Mouse (Mus musculus): ENCODE data around the gene Zbtb17. TPM values are rescaled to one million over a fixed set of nuclear protein-coding genes. Genes with fewer than 3 reads are reported as not detected.

The Zbtb17 gene
- polyA plus RNA-seq, 1 experiment, result 45.1 TPM

GRCm38 (mm10) chr4:141465512-141466288, 21.2 kb downstream of the Zbtb17 start:
- Histone ChIP-seq H3K4me3 (ENCODE audit: insufficient read depth, low read length) (no peak overlapping the region), H3K27ac (ENCODE audit: insufficient read depth, low read length) (no peak overlapping the region), H3K4me1 (ENCODE audit: control insufficient read depth, insufficient read depth, low read length) (peaks cover 5% of the 10 kb centered on the region)
- TF ChIP-seq POLR2A (IDR thresholded peaks at IDR 0.05; ENCODE audit: extremely low read depth, insufficient read depth, low read length) (no peak), CTCF (IDR thresholded peaks at IDR 0.05; ENCODE audit: extremely low read depth, insufficient read depth, low read length) (no peak)

GRCm38 (mm10) chr4:141466289-141466795, 21.9 kb downstream of the Zbtb17 start:
- H3K4me3 ChIP-seq (ENCODE audit: insufficient read depth, low read length), result no peak overlapping the region
- no peak overlapping the region for H3K27ac ChIP-seq (ENCODE audit: insufficient read depth, low read length)
- H3K4me1 ChIP-seq (ENCODE audit: control insufficient read depth, insufficient read depth, low read length), result peaks cover 4% of the 10 kb centered on the region
- TF ChIP-seq POLR2A (IDR thresholded peaks at IDR 0.05; ENCODE audit: extremely low read depth, insufficient read depth, low read length) (no peak), CTCF (IDR thresholded peaks at IDR 0.05; ENCODE audit: extremely low read depth, insufficient read depth, low read length) (no peak)

GRCm38 (mm10) chr4:141466844-141467580, 22.6 kb downstream of the Zbtb17 start:
- no peak overlapping the region for H3K27ac ChIP-seq (ENCODE audit: insufficient read depth, low read length)
- TF ChIP-seq POLR2A (IDR thresholded peaks at IDR 0.05; ENCODE audit: extremely low read depth, insufficient read depth, low read length) (no peak), CTCF (IDR thresholded peaks at IDR 0.05; ENCODE audit: extremely low read depth, insufficient read depth, low read length) (no peak)
- no peaks in the 10 kb centered on the region for H3K4me1 ChIP-seq (ENCODE audit: control insufficient read depth, insufficient read depth, low read length)
- H3K4me3 ChIP-seq (ENCODE audit: insufficient read depth, low read length), result no peak overlapping the region

- H3K4me3 ChIP-seq (ENCODE audit: insufficient read depth, low read length), result no peak overlapping the region
- no peak overlapping the region for H3K27ac ChIP-seq (ENCODE audit: insufficient read depth, low read length)
- H3K4me1 ChIP-seq (ENCODE audit: control insufficient read depth, insufficient read depth, low read length), result no peaks in the 10 kb centered on the region
- TF ChIP-seq CTCF (IDR thresholded peaks at IDR 0.05; ENCODE audit: extremely low read depth, insufficient read depth, low read length) (no peak), POLR2A (IDR thresholded peaks at IDR 0.05; ENCODE audit: extremely low read depth, insufficient read depth, low read length) (no peak)
Observed at GRCm38 (mm10) chr4:141467581-141467927, 23.1 kb downstream of the Zbtb17 start.

- no peak overlapping the region for H3K27ac ChIP-seq (ENCODE audit: insufficient read depth, low read length)
Observed at GRCm38 (mm10) chr4:141468576-141468975, 24.1 kb downstream of the Zbtb17 start.

GRCm38 (mm10) chr4:141469343-141469742, 24.9 kb downstream of the Zbtb17 start:
- no peak for TF ChIP-seq CTCF (IDR thresholded peaks at IDR 0.05; ENCODE audit: extremely low read depth, insufficient read depth, low read length)
- TF ChIP-seq POLR2A (IDR thresholded peaks at IDR 0.05; ENCODE audit: extremely low read depth, insufficient read depth, low read length), result no peak
- Histone ChIP-seq H3K4me3 (ENCODE audit: insufficient read depth, low read length) (no peak overlapping the region), H3K27ac (ENCODE audit: insufficient read depth, low read length) (no peak overlapping the region), H3K4me1 (ENCODE audit: control insufficient read depth, insufficient read depth, low read length) (no peaks in the 10 kb centered on the region)

More at GRCm38 (mm10) chr4:141468576-141468975, 24.1 kb downstream of the Zbtb17 start:
- no peaks in the 10 kb centered on the region for H3K4me1 ChIP-seq (ENCODE audit: control insufficient read depth, insufficient read depth, low read length)
- no peak overlapping the region for H3K4me3 ChIP-seq (ENCODE audit: insufficient read depth, low read length)
- TF ChIP-seq POLR2A (IDR thresholded peaks at IDR 0.05; ENCODE audit: extremely low read depth, insufficient read depth, low read length) (no peak), CTCF (IDR thresholded peaks at IDR 0.05; ENCODE audit: extremely low read depth, insufficient read depth, low read length) (no peak)

- no peak for TF ChIP-seq POLR2A (IDR thresholded peaks at IDR 0.05; ENCODE audit: extremely low read depth, insufficient read depth, low read length)
- TF ChIP-seq CTCF (IDR thresholded peaks at IDR 0.05; ENCODE audit: extremely low read depth, insufficient read depth, low read length), result no peak
- Histone ChIP-seq H3K4me3 (ENCODE audit: insufficient read depth, low read length) (no peak overlapping the region), H3K4me1 (ENCODE audit: control insufficient read depth, insufficient read depth, low read length) (no peaks in the 10 kb centered on the region), H3K27ac (ENCODE audit: insufficient read depth, low read length) (no peak overlapping the region)
Observed at GRCm38 (mm10) chr4:141471491-141471890, 27.0 kb downstream of the Zbtb17 start.

GRCm38 (mm10) chr4:141472641-141473321, 28.3 kb downstream of the Zbtb17 start:
- no peak overlapping the region for H3K4me3 ChIP-seq (ENCODE audit: insufficient read depth, low read length)
- H3K27ac ChIP-seq (ENCODE audit: insufficient read depth, low read length), result no peak overlapping the region
- TF ChIP-seq CTCF (IDR thresholded peaks at IDR 0.05; ENCODE audit: extremely low read depth, insufficient read depth, low read length) (no peak), POLR2A (IDR thresholded peaks at IDR 0.05; ENCODE audit: extremely low read depth, insufficient read depth, low read length) (no peak)
- no peaks in the 10 kb centered on the region; the same call in 1 of the 2 replicates for H3K4me1 ChIP-seq (ENCODE audit: control insufficient read depth, insufficient read depth, low read length)

- no peak for TF ChIP-seq POLR2A (IDR thresholded peaks at IDR 0.05; ENCODE audit: extremely low read depth, insufficient read depth, low read length)
- no peak for TF ChIP-seq CTCF (IDR thresholded peaks at IDR 0.05; ENCODE audit: extremely low read depth, insufficient read depth, low read length)
- Histone ChIP-seq H3K4me1 (ENCODE audit: control insufficient read depth, insufficient read depth, low read length) (no peaks in the 10 kb centered on the region; the same call in 1 of the 2 replicates), H3K27ac (ENCODE audit: insufficient read depth, low read length) (no peak overlapping the region), H3K4me3 (ENCODE audit: insufficient read depth, low read length) (no peak overlapping the region)
Observed at GRCm38 (mm10) chr4:141474431-141474830, 30.0 kb downstream of the Zbtb17 start.

All from cortical plate, adult 2 months (tissue).